ENCODE assay signal across 15 mouse cellular contexts in the genomic region with DNA sequence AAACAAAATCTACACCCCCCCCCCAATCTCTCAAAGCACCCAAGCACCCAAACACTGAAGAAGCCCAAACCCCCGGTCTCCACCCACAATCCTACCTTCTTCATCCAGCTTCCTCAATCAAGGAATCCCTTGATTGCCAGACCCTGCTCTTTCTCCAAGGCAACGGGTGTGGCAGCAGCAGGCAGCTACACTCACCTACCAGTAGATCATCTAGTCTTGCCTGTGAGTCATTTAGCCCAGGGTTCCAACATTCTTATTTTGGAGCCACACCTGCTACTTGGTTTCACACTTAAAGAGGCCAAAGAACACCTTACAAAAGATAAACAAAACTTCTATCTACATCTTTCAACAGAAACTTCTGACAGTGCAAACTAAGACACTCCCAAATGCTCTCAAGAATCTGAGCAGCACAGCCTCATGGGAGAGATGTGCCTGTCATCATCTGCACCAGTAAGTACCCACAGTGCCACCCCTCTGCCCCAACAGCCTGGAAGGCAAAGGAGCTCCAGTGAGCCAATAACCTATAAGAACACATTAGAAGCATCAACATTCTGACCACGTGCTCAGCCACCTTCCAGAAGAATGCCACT. TPM values are rescaled to one million over a fixed set of nuclear protein-coding genes. Genes with fewer than 3 reads are reported as not detected.
DNase-seq lines count a peak whose midpoint lies in the region; ATAC-seq and TF ChIP-seq lines count a peak whose summit lies in the region.
"Had no signal": no experiment of that assay in that cellular context is flagged by ENCODE, and none has a peak within 500 bp of the region (broad histone marks: within the 10 kb centered on the region; RNA-seq: fewer than 3 reads in every experiment).

No protein-coding gene starts in this region.

- H3K4me2 ChIP-seq in liver, embryonic 13.5 days: no peak overlapping the region
- no peak overlapping the region for H3K4me2 ChIP-seq in liver, embryonic 11.5 days
- no peak overlapping the region for H3K4me2 ChIP-seq in intestine, postnatal 0 days (replicated peaks; ENCODE audit: low read depth)
- H3K4me2 ChIP-seq in stomach, embryonic 15.5 days: no peak overlapping the region
- H3K4me2 ChIP-seq: embryonic facial prominence, embryonic 12.5 days; midbrain, embryonic 12.5 days; neural tube, embryonic 13.5 days had no signal

- H3K9ac ChIP-seq in liver, embryonic 13.5 days: 0 out of 2 replicates have a peak overlapping the region, but pooled peaks have one; percentile 33
- H3K9ac ChIP-seq in liver, embryonic 11.5 days (ENCODE audit: low read depth, low read length): no peak overlapping the region
- no peak overlapping the region for H3K9ac ChIP-seq in intestine, postnatal 0 days (ENCODE audit: low read depth, low read length)
- no peak overlapping the region for H3K9ac ChIP-seq in stomach, embryonic 15.5 days
- H3K9ac ChIP-seq: embryonic facial prominence, embryonic 12.5 days; midbrain, embryonic 12.5 days; neural tube, embryonic 13.5 days had no signal

- WGBS in liver, embryonic 13.5 days (ENCODE audit: insufficient replicate concordance): 76% methylated on average over 3 of the region's 3 CpGs
- 76% methylated on average over 3 of the region's 3 CpGs for WGBS in liver, embryonic 11.5 days
- 54% methylated on average over 3 of the region's 3 CpGs for WGBS in intestine, postnatal 0 days
- 79% methylated on average over 3 of the region's 3 CpGs for WGBS in stomach, embryonic 15.5 days

- no peak overlapping the region for H3K4me3 ChIP-seq in liver, embryonic 13.5 days (replicated peaks)
- H3K4me3 ChIP-seq in liver, embryonic 11.5 days (ENCODE audit: low read depth, low read length): no peak overlapping the region
- H3K4me3 ChIP-seq in intestine, postnatal 0 days (ENCODE audit: low read depth, low read length): no peak overlapping the region
- no peak overlapping the region for H3K4me3 ChIP-seq in stomach, embryonic 15.5 days (replicated peaks)
- H3K4me3 ChIP-seq: embryonic facial prominence, embryonic 12.5 days; midbrain, embryonic 12.5 days; neural tube, embryonic 13.5 days had no signal

- no peaks in the 10 kb centered on the region for H3K9me3 ChIP-seq in liver, embryonic 13.5 days (replicated peaks)
- H3K9me3 ChIP-seq in liver, embryonic 11.5 days (ENCODE audit: control insufficient read depth, low read length): no peaks in the 10 kb centered on the region
- H3K9me3 ChIP-seq in intestine, postnatal 0 days (ENCODE audit: control insufficient read depth): no peaks in the 10 kb centered on the region
- no peaks in the 10 kb centered on the region for H3K9me3 ChIP-seq in stomach, embryonic 15.5 days
- H3K9me3 ChIP-seq: embryonic facial prominence, embryonic 12.5 days; midbrain, embryonic 12.5 days; neural tube, embryonic 13.5 days had no signal

- TF ChIP-seq CTCF in intestine, postnatal 0 days (IDR thresholded peaks at IDR 0.05; ENCODE audit: low read depth): no peak

- ATAC-seq in liver, embryonic 13.5 days (ENCODE audit: low read depth): no peak
- no peak for ATAC-seq in liver, embryonic 11.5 days (replicated peaks; ENCODE audit: low FRiP score)
- ATAC-seq in activated CD4-positive, CD25-positive, alpha-beta regulatory T cell, adult 4 months: peak; percentile 19
- peak; percentile 51; the same call in 1 of the 2 replicates for ATAC-seq in intestine, postnatal 0 days
- ATAC-seq in stomach, embryonic 15.5 days (ENCODE audit: insufficient read depth, low FRiP score, low read depth): peak; percentile 75
- ATAC-seq: forebrain, embryonic 16.5 days; hindbrain, postnatal 0 days had no signal

- peaks cover 99% of the 10 kb centered on the region for H3K4me1 ChIP-seq in liver, embryonic 13.5 days (replicated peaks)
- H3K4me1 ChIP-seq in liver, embryonic 11.5 days (replicated peaks; ENCODE audit: control insufficient read depth, insufficient read depth, low read length): peaks cover 13% of the 10 kb centered on the region
- H3K4me1 ChIP-seq in intestine, postnatal 0 days (replicated peaks; ENCODE audit: control insufficient read depth, insufficient read depth, low read length): no peaks in the 10 kb centered on the region; the same call in 1 of the 2 replicates
- H3K4me1 ChIP-seq in stomach, embryonic 15.5 days: 0 out of 2 replicates have a peak, but pooled peaks cover 6% of the 10 kb centered on the region

- H3K27me3 ChIP-seq in liver, embryonic 13.5 days: no peaks in the 10 kb centered on the region
- H3K27me3 ChIP-seq in liver, embryonic 11.5 days (replicated peaks; ENCODE audit: control insufficient read depth, insufficient read depth, low read length): no peaks in the 10 kb centered on the region
- no peaks in the 10 kb centered on the region for H3K27me3 ChIP-seq in intestine, postnatal 0 days (replicated peaks; ENCODE audit: control insufficient read depth, insufficient read depth, low read length)
- no peaks in the 10 kb centered on the region for H3K27me3 ChIP-seq in stomach, embryonic 15.5 days (replicated peaks)
- H3K27me3 ChIP-seq: embryonic facial prominence, embryonic 12.5 days; midbrain, embryonic 12.5 days; neural tube, embryonic 13.5 days had no signal

- H3K36me3 ChIP-seq in liver, embryonic 13.5 days: peaks cover 98% of the 10 kb centered on the region
- peaks cover 2% of the 10 kb centered on the region; the same call in 1 of the 2 replicates for H3K36me3 ChIP-seq in liver, embryonic 11.5 days (ENCODE audit: control insufficient read depth, insufficient read depth, low read length)
- H3K36me3 ChIP-seq in intestine, postnatal 0 days (ENCODE audit: control insufficient read depth, insufficient read depth): peaks cover 6% of the 10 kb centered on the region; the same call in 1 of the 2 replicates
- no peaks in the 10 kb centered on the region for H3K36me3 ChIP-seq in stomach, embryonic 15.5 days
- H3K36me3 ChIP-seq: neural tube, embryonic 13.5 days had no signal

- peak overlapping the region; percentile 60 for H3K27ac ChIP-seq in liver, embryonic 13.5 days
- H3K27ac ChIP-seq in liver, embryonic 11.5 days (ENCODE audit: low read depth, low read length): no peak overlapping the region
- H3K27ac ChIP-seq in intestine, postnatal 0 days (ENCODE audit: low read depth, low read length): no peak overlapping the region
- peak overlapping the region; percentile 72 for H3K27ac ChIP-seq in stomach, embryonic 15.5 days
- H3K27ac ChIP-seq: embryonic facial prominence, embryonic 12.5 days; hindbrain, postnatal 0 days; midbrain, embryonic 12.5 days; neural tube, embryonic 13.5 days had no signal

- DNase-seq in liver, embryonic 13.5 days: no peak
- no peak for DNase-seq in liver, embryonic 11.5 days (ENCODE audit: low spot score)
- DNase-seq in retina, embryonic 14.5 days (ENCODE audit: low spot score): no peak
- no peak for DNase-seq in kidney, adult 11 months
- DNase-seq: adrenal gland, adult 8-10 months; cerebellum, adult 8-10 months; spleen, adult 18-20 months had no signal

RNA-seq across cellular contexts. Expression of a gene that starts 33.0 kb away (rescaled TPM):
- 36.1 and 36.2 TPM in 2 replicates for polyA plus RNA-seq in liver, embryonic 13.5 days (2015; fragmentation: Nextera tagmentation; extraction: Ambion mirVana)
- 20.2 and 22.0 TPM in 2 replicates for polyA plus RNA-seq in liver, embryonic 11.5 days (2014; fragmentation: Nextera tagmentation; extraction: Ambion mirVana)
- 1 to 10 TPM; 6.6 to 7.0 TPM for polyA plus RNA-seq in activated CD4-positive, CD25-positive, alpha-beta regulatory T cell, adult 4 months (2017; shearing (Covaris generic))
- polyA plus RNA-seq in intestine, postnatal 0 days (2015; fragmentation: Nextera tagmentation; extraction: Ambion mirVana): 4.1 and 4.6 TPM in 2 replicates
- polyA plus RNA-seq in stomach, embryonic 15.5 days (2015; fragmentation: Nextera tagmentation; extraction: Ambion mirVana): 13.1 and 13.4 TPM in 2 replicates

RNA-seq across cellular contexts. Expression of a gene that starts 33.4 kb away (rescaled TPM):
- polyA plus RNA-seq in liver, embryonic 13.5 days (2015; fragmentation: Nextera tagmentation; extraction: Ambion mirVana): 0.06 and 0.08 TPM in 2 replicates
- polyA plus RNA-seq in liver, embryonic 11.5 days (2014; fragmentation: Nextera tagmentation; extraction: Ambion mirVana): 0.12 TPM in 1 of 2 replicates, not detected in the other
- not detected for polyA plus RNA-seq in activated CD4-positive, CD25-positive, alpha-beta regulatory T cell, adult 4 months (2017; shearing (Covaris generic))
- polyA plus RNA-seq in intestine, postnatal 0 days (2015; fragmentation: Nextera tagmentation; extraction: Ambion mirVana): not detected in 2 replicates
- not detected in 2 replicates for polyA plus RNA-seq in stomach, embryonic 15.5 days (2015; fragmentation: Nextera tagmentation; extraction: Ambion mirVana)

RNA-seq across cellular contexts. Expression of a gene that starts 35.6 kb away (rescaled TPM):
- 2.6 and 3.1 TPM in 2 replicates for polyA plus RNA-seq in liver, embryonic 13.5 days (2015; fragmentation: Nextera tagmentation; extraction: Ambion mirVana)
- 9.0 and 10.7 TPM in 2 replicates for polyA plus RNA-seq in liver, embryonic 11.5 days (2014; fragmentation: Nextera tagmentation; extraction: Ambion mirVana)
- polyA plus RNA-seq in activated CD4-positive, CD25-positive, alpha-beta regulatory T cell, adult 4 months (2017; shearing (Covaris generic)): 1 to 10 TPM; 1.8 to 4.3 TPM
- polyA plus RNA-seq in intestine, postnatal 0 days (2015; fragmentation: Nextera tagmentation; extraction: Ambion mirVana): 4.0 and 4.4 TPM in 2 replicates
- polyA plus RNA-seq in stomach, embryonic 15.5 days (2015; fragmentation: Nextera tagmentation; extraction: Ambion mirVana): 16.0 and 16.2 TPM in 2 replicates

RNA-seq across cellular contexts. Expression of a gene that starts 59.0 kb away (rescaled TPM):
- polyA plus RNA-seq in liver, embryonic 13.5 days (2015; fragmentation: Nextera tagmentation; extraction: Ambion mirVana): 21.5 and 22.3 TPM in 2 replicates
- 37.0 and 37.5 TPM in 2 replicates for polyA plus RNA-seq in liver, embryonic 11.5 days (2014; fragmentation: Nextera tagmentation; extraction: Ambion mirVana)
- 10 to 100 TPM; 16.1 to 18.6 TPM for polyA plus RNA-seq in activated CD4-positive, CD25-positive, alpha-beta regulatory T cell, adult 4 months (2017; shearing (Covaris generic))
- polyA plus RNA-seq in intestine, postnatal 0 days (2015; fragmentation: Nextera tagmentation; extraction: Ambion mirVana): 8.5 and 9.3 TPM in 2 replicates
- polyA plus RNA-seq in stomach, embryonic 15.5 days (2015; fragmentation: Nextera tagmentation; extraction: Ambion mirVana): 38.0 and 41.2 TPM in 2 replicates

Comparison
In these comparisons a context has a peak if more than half of its experiments do, and no peak if none do; other contexts are left out.
1. H3K27ac ChIP-seq: peak in liver, embryonic 13.5 days (single experiment) and stomach, embryonic 15.5 days (single experiment); none in liver, embryonic 11.5 days (single experiment) and intestine, postnatal 0 days (single experiment).
2. ATAC-seq: peak in activated CD4-positive, CD25-positive, alpha-beta regulatory T cell, adult 4 months (single experiment), intestine, postnatal 0 days (single experiment) and stomach, embryonic 15.5 days (single experiment); none in liver, embryonic 13.5 days (single experiment) and liver, embryonic 11.5 days (single experiment).